9 mouse cellular contexts compared by ENCODE assay signal in the genomic region with DNA sequence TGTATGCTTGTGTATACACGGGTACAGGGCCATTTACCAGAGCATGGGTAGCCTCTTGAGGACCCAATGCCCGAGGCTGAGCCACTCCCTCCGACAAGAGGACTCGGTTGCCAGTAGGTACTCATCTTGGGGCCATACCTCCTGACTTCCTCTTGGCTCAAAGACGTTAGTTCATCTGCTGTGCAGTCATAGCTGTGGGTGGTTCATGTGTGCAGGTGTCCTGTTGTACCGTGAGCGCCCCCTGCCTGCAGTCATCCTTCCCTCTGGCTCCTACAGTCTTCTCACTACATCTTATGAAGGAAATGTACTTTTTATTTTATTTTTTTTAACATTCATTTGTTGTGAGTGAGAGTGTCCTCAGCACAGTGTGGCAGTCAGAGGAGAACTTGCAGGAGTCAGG. TPM values are rescaled to one million over a fixed set of nuclear protein-coding genes. Genes with fewer than 3 reads are reported as not detected.
DNase-seq lines count a peak whose midpoint lies in the region; ATAC-seq and TF ChIP-seq lines count a peak whose summit lies in the region.
"Had no signal": no experiment of that assay in that cellular context is flagged by ENCODE, and none has a peak within 500 bp of the region (broad histone marks: within the 10 kb centered on the region; RNA-seq: fewer than 3 reads in every experiment).

No protein-coding gene starts in this region.

- DNase-seq in CD4-positive, CD25-positive, alpha-beta regulatory T cell, adult 2 months (ENCODE audit: low read depth, low spot score): peak; percentile 91
- DNase-seq in adrenal gland, postnatal 36 days: peak; percentile 54 to 75
- DNase-seq in embryonic facial prominence, embryonic 11.5 days (ENCODE audit: low spot score): peak; percentile 59
- DNase-seq in lung, embryonic 14.5 days: peak; percentile 62
- DNase-seq in spleen, postnatal 4 days (ENCODE audit: low spot score in 2 of 2): peak; percentile 65 to 85

- TF ChIP-seq CTCF in lung, embryonic 14.5 days (IDR thresholded peaks at IDR 0.05; ENCODE audit: low read depth): peak; percentile 72

- H3K27me3 ChIP-seq in hindbrain, embryonic 15.5 days: no peaks in the 10 kb centered on the region
- no peaks in the 10 kb centered on the region for H3K27me3 ChIP-seq in hindbrain, embryonic 16.5 days (replicated peaks; ENCODE audit: control insufficient read depth, insufficient read depth, low read length)
- H3K27me3 ChIP-seq in embryonic facial prominence, embryonic 11.5 days (ENCODE audit: control insufficient read depth, insufficient read depth, low read length): no peaks in the 10 kb centered on the region
- H3K27me3 ChIP-seq in lung, embryonic 14.5 days (ENCODE audit: insufficient read depth, low read length): no peaks in the 10 kb centered on the region
- H3K27me3 ChIP-seq: megakaryocyte, embryonic 14.5 days had no signal

- H3K36me3 ChIP-seq in hindbrain, embryonic 15.5 days: peaks cover 16% of the 10 kb centered on the region
- peaks cover 9% of the 10 kb centered on the region for H3K36me3 ChIP-seq in hindbrain, embryonic 16.5 days (ENCODE audit: control insufficient read depth, insufficient read depth, low read length)
- no peaks in the 10 kb centered on the region for H3K36me3 ChIP-seq in embryonic facial prominence, embryonic 11.5 days (replicated peaks; ENCODE audit: control insufficient read depth, insufficient read depth, low read depth, low read length)
- no peaks in the 10 kb centered on the region for H3K36me3 ChIP-seq in lung, embryonic 14.5 days (ENCODE audit: insufficient read depth)

- 57% methylated on average over 7 of the region's 7 CpGs for WGBS in hindbrain, embryonic 15.5 days
- WGBS in hindbrain, embryonic 16.5 days: 54% methylated on average over 7 of the region's 7 CpGs
- 49% methylated on average over 7 of the region's 7 CpGs for WGBS in embryonic facial prominence, embryonic 11.5 days
- 50% methylated on average over 7 of the region's 7 CpGs for WGBS in lung, embryonic 14.5 days

- H3K4me3 ChIP-seq in hindbrain, embryonic 15.5 days: no peak overlapping the region
- H3K4me3 ChIP-seq in hindbrain, embryonic 16.5 days (ENCODE audit: low read length): no peak overlapping the region
- no peak overlapping the region for H3K4me3 ChIP-seq in embryonic facial prominence, embryonic 11.5 days (ENCODE audit: low read depth, low read length)
- no peak overlapping the region for H3K4me3 ChIP-seq in lung, embryonic 14.5 days (ENCODE audit: low read depth, low read length)
- H3K4me3 ChIP-seq: megakaryocyte, embryonic 14.5 days had no signal

- no peaks in the 10 kb centered on the region for H3K4me1 ChIP-seq in hindbrain, embryonic 15.5 days (replicated peaks)
- H3K4me1 ChIP-seq in hindbrain, embryonic 16.5 days (ENCODE audit: control insufficient read depth, insufficient read depth, low read depth, low read length): no peaks in the 10 kb centered on the region
- H3K4me1 ChIP-seq in embryonic facial prominence, embryonic 11.5 days (ENCODE audit: control insufficient read depth, insufficient read depth, low read length): no peaks in the 10 kb centered on the region
- no peaks in the 10 kb centered on the region for H3K4me1 ChIP-seq in lung, embryonic 14.5 days (ENCODE audit: insufficient read depth)

- H3K4me2 ChIP-seq in hindbrain, embryonic 15.5 days: no peak overlapping the region
- H3K4me2 ChIP-seq in hindbrain, embryonic 16.5 days (ENCODE audit: low read length): no peak overlapping the region
- no peak overlapping the region for H3K4me2 ChIP-seq in embryonic facial prominence, embryonic 11.5 days (ENCODE audit: low read depth, low read length)
- no peak overlapping the region for H3K4me2 ChIP-seq in lung, embryonic 14.5 days

- H3K27ac ChIP-seq in hindbrain, embryonic 15.5 days (replicated peaks): no peak overlapping the region
- H3K27ac ChIP-seq in hindbrain, embryonic 16.5 days (ENCODE audit: low read depth, low read length): no peak overlapping the region
- no peak overlapping the region for H3K27ac ChIP-seq in embryonic facial prominence, embryonic 11.5 days (replicated peaks; ENCODE audit: low read depth, low read length)
- no peak overlapping the region for H3K27ac ChIP-seq in lung, embryonic 14.5 days (ENCODE audit: low read depth)

- peak; percentile 3; the same call in 1 of the 2 replicates for ATAC-seq in hindbrain, embryonic 15.5 days (ENCODE audit: low FRiP score, low read depth)
- ATAC-seq in hindbrain, embryonic 16.5 days: no peak
- ATAC-seq in embryonic facial prominence, embryonic 11.5 days (replicated peaks; ENCODE audit: insufficient number of reproducible peaks, low FRiP score, low TSS enrichment, low read depth): peak; percentile 6; the same call in 1 of the 2 replicates
- peak; percentile 92 for ATAC-seq in inflammation-experienced regulatory T-cells, adult 6 months
- ATAC-seq in lung, embryonic 14.5 days (ENCODE audit: insufficient read depth): peak; percentile 35; the same call in 1 of the 2 replicates

- H3K9ac ChIP-seq in hindbrain, embryonic 15.5 days: no peak overlapping the region
- H3K9ac ChIP-seq in hindbrain, embryonic 16.5 days (ENCODE audit: low read depth, low read length): no peak overlapping the region
- H3K9ac ChIP-seq in embryonic facial prominence, embryonic 11.5 days (replicated peaks; ENCODE audit: low read length): no peak overlapping the region
- H3K9ac ChIP-seq in lung, embryonic 14.5 days: no peak overlapping the region

- H3K9me3 ChIP-seq in hindbrain, embryonic 15.5 days: no peaks in the 10 kb centered on the region
- H3K9me3 ChIP-seq in hindbrain, embryonic 16.5 days (ENCODE audit: control insufficient read depth, low read length): no peaks in the 10 kb centered on the region
- no peaks in the 10 kb centered on the region for H3K9me3 ChIP-seq in embryonic facial prominence, embryonic 11.5 days (replicated peaks; ENCODE audit: control insufficient read depth, low read length)
- no peaks in the 10 kb centered on the region for H3K9me3 ChIP-seq in lung, embryonic 14.5 days (ENCODE audit: low read depth, low read length)
- H3K9me3 ChIP-seq: megakaryocyte, embryonic 14.5 days had no signal

RNA-seq across cellular contexts. Expression of a gene that starts 6.2 kb away (rescaled TPM):
- 0.41 and 0.54 TPM in 2 replicates for polyA plus RNA-seq in hindbrain, embryonic 15.5 days (2015; fragmentation: Nextera tagmentation; extraction: Ambion mirVana)
- 0.28 and 0.55 TPM in 2 replicates for polyA plus RNA-seq in hindbrain, embryonic 16.5 days (2015; fragmentation: Nextera tagmentation; extraction: Ambion mirVana)
- total RNA-seq in adrenal gland, postnatal 36 days (2021): not detected
- polyA plus RNA-seq in embryonic facial prominence, embryonic 11.5 days (2014; fragmentation: Nextera tagmentation; extraction: Ambion mirVana): 0.14 and 0.41 TPM in 2 replicates
- polyA plus RNA-seq in inflammation-experienced regulatory T-cells, adult 6 months (2017; shearing (Covaris generic)): 1 to 10 TPM in 2 of 3 experiments, under 1 TPM in 1; 0.63 to 1.5 (median 1.1) TPM
- polyA plus RNA-seq in lung, embryonic 14.5 days (2014; fragmentation: Nextera tagmentation; extraction: Ambion mirVana): 0.41 and 0.43 TPM in 2 replicates

RNA-seq across cellular contexts. Expression of a gene that starts 20.9 kb away (rescaled TPM):
- 0.18 and 0.29 TPM in 2 replicates for polyA plus RNA-seq in hindbrain, embryonic 15.5 days (2015; fragmentation: Nextera tagmentation; extraction: Ambion mirVana)
- 0.19 and 0.29 TPM in 2 replicates for polyA plus RNA-seq in hindbrain, embryonic 16.5 days (2015; fragmentation: Nextera tagmentation; extraction: Ambion mirVana)
- under 1 TPM in 1 of 2 experiments, not detected in 1; 0.07 TPM for total RNA-seq in adrenal gland, postnatal 36 days (2021)
- polyA plus RNA-seq in embryonic facial prominence, embryonic 11.5 days (2014; fragmentation: Nextera tagmentation; extraction: Ambion mirVana): 0.08 TPM in 1 of 2 replicates, not detected in the other
- under 1 TPM; 0.20 to 0.34 (median 0.32) TPM for polyA plus RNA-seq in inflammation-experienced regulatory T-cells, adult 6 months (2017; shearing (Covaris generic))
- polyA plus RNA-seq in lung, embryonic 14.5 days (2014; fragmentation: Nextera tagmentation; extraction: Ambion mirVana): 0.04 and 0.09 TPM in 2 replicates
